Mouse (Mus musculus) neural tube, embryonic 15.5 days (tissue): ENCODE results near the gene Mta3. TPM values are rescaled to one million over a fixed set of nuclear protein-coding genes. Genes with fewer than 3 reads are reported as not detected.

Source experiments
- ATAC-seq: fragments of 200-750 bp; cut with Nextera tagmentation; 2 replicates; pipeline ENCODE4 v1.8.0; 2017; ENCODE audit warnings: mild to moderate bottlenecking, moderate TSS enrichment, moderate library complexity; ENCODE audit not compliant: low FRiP score
- H3K27ac ChIP-seq: fragments of 300-500 bp; sonication (generic); replicated peaks from 2 replicates; pipeline ENCODE4 v1.5.1; 2015; ENCODE audit warnings: mild to moderate bottlenecking, inconsistent platforms
- H3K27me3 ChIP-seq: fragments of 300-500 bp; sonication (generic); replicated peaks from 2 replicates; pipeline ENCODE4 v1.6.1; 2015; ENCODE audit warnings: inconsistent platforms
- H3K36me3 ChIP-seq: fragments of 300-500 bp; sonication (generic); 2 replicates; pipeline ENCODE4 v1.6.1; 2015; ENCODE audit warnings: inconsistent platforms
- H3K4me1 ChIP-seq: fragments of 300-500 bp; sonication (generic); 2 replicates; pipeline ENCODE4 v1.6.1; 2015; ENCODE audit warnings: inconsistent platforms
- H3K4me2 ChIP-seq: fragments of 300-500 bp; sonication (generic); 2 replicates; pipeline ENCODE4 v1.6.1; 2015; ENCODE audit warnings: inconsistent platforms, mild to moderate bottlenecking, moderate library complexity
- H3K4me3 ChIP-seq: fragments of 300-500 bp; sonication (generic); replicated peaks from 2 replicates; pipeline ENCODE4 v1.5.1; 2015; ENCODE audit warnings: mild to moderate bottlenecking, inconsistent platforms
- H3K9ac ChIP-seq: fragments of 300-500 bp; sonication (generic); replicated peaks from 2 replicates; pipeline ENCODE4 v1.6.1; 2015; ENCODE audit warnings: mild to moderate bottlenecking, inconsistent platforms
- H3K9me3 ChIP-seq: fragments of 300-500 bp; sonication (generic); replicated peaks from 2 replicates; pipeline ENCODE4 v1.6.1; 2016; ENCODE audit warnings: inconsistent platforms
- WGBS: fragments of 180-500 bp; shearing (Covaris S2); methylation state at CpG from one replicate; pipeline ENCODE4 v1.1.7; 2015; ENCODE audit warnings: mixed read lengths; 5-methylcytosine and 5-hydroxymethylcytosine counted together
- polyA plus RNA-seq: library from polyadenylated mRNA; unstranded; fragments of >200 nt; fragmentation: Nextera tagmentation; extraction: Ambion mirVana; gene quantifications from 2 replicates; pipeline ENCODE4 v1.2.1, GENCODE M21; 2015

Gene Mta3
- polyA plus RNA-seq, 1 experiment from 2014 or later: 34.8 TPM

- ATAC-seq: no peak
- 0 out of 2 replicates have a peak, but pooled peaks cover 4% of the 10 kb centered on the region for H3K9me3 ChIP-seq
- 39% methylated on average over 7 of the region's 7 CpGs for WGBS
- peaks cover 15% of the 10 kb centered on the region for H3K36me3 ChIP-seq
- no peak overlapping the region for H3K4me2 ChIP-seq
- peaks cover 4% of the 10 kb centered on the region; the same call in 1 of the 2 replicates for H3K4me1 ChIP-seq
- H3K27ac ChIP-seq: 0 out of 2 replicates have a peak overlapping the region, but pooled peaks have one; percentile 28
- no peaks in the 10 kb centered on the region for H3K27me3 ChIP-seq
- no peak overlapping the region for H3K4me3 ChIP-seq
- H3K9ac ChIP-seq: no peak overlapping the region
Observed at GRCm38 (mm10) chr17:83740135-83740676, 34.2 kb downstream of the Mta3 start.

- Histone ChIP-seq H3K9ac (no peak overlapping the region), H3K36me3 (peaks cover 22% of the 10 kb centered on the region), H3K4me2 (no peak overlapping the region), H3K4me3 (no peak overlapping the region), H3K9me3 (0 out of 2 replicates have a peak, but pooled peaks cover 4% of the 10 kb centered on the region), H3K27ac (no peak overlapping the region), H3K27me3 (no peaks in the 10 kb centered on the region), H3K4me1 (peaks cover 4% of the 10 kb centered on the region; the same call in 1 of the 2 replicates)
- 69% methylated on average over 6 of the region's 6 CpGs for WGBS
- no peak for ATAC-seq
Observed at GRCm38 (mm10) chr17:83741243-83741642, 35.3 kb downstream of the Mta3 start.

- H3K9me3 ChIP-seq: 0 out of 2 replicates have a peak, but pooled peaks cover 4% of the 10 kb centered on the region
- WGBS: 98% methylated on average over 11 of the region's 11 CpGs
- H3K27me3 ChIP-seq: no peaks in the 10 kb centered on the region
- no peak for ATAC-seq
- no peak overlapping the region for H3K9ac ChIP-seq
- no peak overlapping the region for H3K4me3 ChIP-seq
- peaks cover 13% of the 10 kb centered on the region for H3K36me3 ChIP-seq
- no peak overlapping the region for H3K4me2 ChIP-seq
- peaks cover 4% of the 10 kb centered on the region; the same call in 1 of the 2 replicates for H3K4me1 ChIP-seq
- H3K27ac ChIP-seq: no peak overlapping the region
Observed at GRCm38 (mm10) chr17:83744231-83744824, 38.4 kb downstream of the Mta3 start.

- no peak for ATAC-seq
Observed at GRCm38 (mm10) chr17:83747405-83748160, 41.6 kb downstream of the Mta3 start.

GRCm38 (mm10) chr17:83750216-83750950 lies 44.4 kb downstream of the Mta3 start:
- H3K4me2 ChIP-seq: no peak overlapping the region
- H3K4me1 ChIP-seq: no peaks in the 10 kb centered on the region
- no peak for ATAC-seq
- H3K9ac ChIP-seq: no peak overlapping the region
- WGBS: 88% methylated on average over 5 of the region's 5 CpGs
- no peak overlapping the region for H3K4me3 ChIP-seq
- H3K9me3 ChIP-seq: no peaks in the 10 kb centered on the region
- peaks cover 10% of the 10 kb centered on the region for H3K36me3 ChIP-seq
- no peaks in the 10 kb centered on the region for H3K27me3 ChIP-seq
- H3K27ac ChIP-seq: no peak overlapping the region

More at GRCm38 (mm10) chr17:83747405-83748160, 41.6 kb downstream of the Mta3 start:
- Histone ChIP-seq H3K27me3 (no peaks in the 10 kb centered on the region), H3K4me2 (no peak overlapping the region), H3K4me3 (no peak overlapping the region), H3K9me3 (0 out of 2 replicates have a peak, but pooled peaks cover 4% of the 10 kb centered on the region), H3K4me1 (no peaks in the 10 kb centered on the region), H3K36me3 (peaks cover 13% of the 10 kb centered on the region), H3K27ac (no peak overlapping the region), H3K9ac (no peak overlapping the region)
- 89% methylated on average over 10 of the region's 10 CpGs for WGBS

GRCm38 (mm10) chr17:83753112-83753899 lies 47.3 kb downstream of the Mta3 start:
- Histone ChIP-seq H3K36me3 (peaks cover 10% of the 10 kb centered on the region), H3K9ac (no peak overlapping the region), H3K4me2 (no peak overlapping the region), H3K9me3 (no peaks in the 10 kb centered on the region), H3K27me3 (no peaks in the 10 kb centered on the region), H3K4me3 (no peak overlapping the region), H3K27ac (no peak overlapping the region), H3K4me1 (no peaks in the 10 kb centered on the region)
- WGBS: 27% methylated on average over 11 of the region's 11 CpGs
- no peak for ATAC-seq

GRCm38 (mm10) chr17:83758096-83758495 lies 52.1 kb downstream of the Mta3 start:
- H3K9ac ChIP-seq: no peak overlapping the region
- peaks cover 17% of the 10 kb centered on the region for H3K36me3 ChIP-seq
- H3K27me3 ChIP-seq: no peaks in the 10 kb centered on the region
- no peaks in the 10 kb centered on the region for H3K4me1 ChIP-seq
- no peak overlapping the region for H3K4me2 ChIP-seq
- H3K9me3 ChIP-seq: no peaks in the 10 kb centered on the region
- no peak for ATAC-seq
- no peak overlapping the region for H3K27ac ChIP-seq
- WGBS: 79% methylated on average over 10 of the region's 10 CpGs
- H3K4me3 ChIP-seq: no peak overlapping the region

- ATAC-seq: no peak
Observed at GRCm38 (mm10) chr17:83759547-83759946, 53.6 kb downstream of the Mta3 start.

GRCm38 (mm10) chr17:83764538-83764937 lies 58.6 kb downstream of the Mta3 start:
- no peak for ATAC-seq
- Histone ChIP-seq H3K9me3 (no peaks in the 10 kb centered on the region), H3K4me2 (no peak overlapping the region), H3K9ac (no peak overlapping the region), H3K4me3 (no peak overlapping the region), H3K36me3 (peaks cover 38% of the 10 kb centered on the region), H3K27me3 (no peaks in the 10 kb centered on the region), H3K4me1 (no peaks in the 10 kb centered on the region), H3K27ac (no peak overlapping the region)
- WGBS: 90% methylated on average over 4 of the region's 4 CpGs

More at GRCm38 (mm10) chr17:83759547-83759946, 53.6 kb downstream of the Mta3 start:
- Histone ChIP-seq H3K4me1 (no peaks in the 10 kb centered on the region), H3K27ac (no peak overlapping the region), H3K36me3 (peaks cover 28% of the 10 kb centered on the region), H3K4me3 (no peak overlapping the region), H3K4me2 (no peak overlapping the region), H3K9me3 (no peaks in the 10 kb centered on the region), H3K9ac (no peak overlapping the region), H3K27me3 (no peaks in the 10 kb centered on the region)
- WGBS: 59% methylated on average over 4 of the region's 4 CpGs

- Histone ChIP-seq H3K27me3 (no peaks in the 10 kb centered on the region), H3K4me1 (no peaks in the 10 kb centered on the region), H3K9ac (no peak overlapping the region), H3K9me3 (no peaks in the 10 kb centered on the region), H3K4me3 (no peak overlapping the region), H3K36me3 (peaks cover 38% of the 10 kb centered on the region), H3K4me2 (no peak overlapping the region), H3K27ac (no peak overlapping the region)
- no peak for ATAC-seq
- 93% methylated on average over 7 of the region's 7 CpGs for WGBS
Observed at GRCm38 (mm10) chr17:83767064-83767463, 61.1 kb downstream of the Mta3 start.

- peaks cover 29% of the 10 kb centered on the region for H3K36me3 ChIP-seq
- H3K9ac ChIP-seq: no peak overlapping the region
- 87% methylated on average over 10 of the region's 10 CpGs for WGBS
- no peak for ATAC-seq
- no peaks in the 10 kb centered on the region for H3K9me3 ChIP-seq
- H3K27me3 ChIP-seq: no peaks in the 10 kb centered on the region
- no peak overlapping the region for H3K4me3 ChIP-seq
- no peak overlapping the region for H3K4me2 ChIP-seq
- H3K27ac ChIP-seq: no peak overlapping the region
- peaks cover 7% of the 10 kb centered on the region; the same call in 1 of the 2 replicates for H3K4me1 ChIP-seq
Observed at GRCm38 (mm10) chr17:83768309-83768708, 62.3 kb downstream of the Mta3 start.
